Mouse (Mus musculus): ENCODE results near the gene Tmem110. TPM values are rescaled to one million over a fixed set of nuclear protein-coding genes. Genes with fewer than 3 reads are reported as not detected.

The Tmem110 gene
- polyA plus RNA-seq, 1 experiment from 2014 or later = 19.6 TPM

GRCm38 (mm10) chr14:30875130-30875865 is 49.9 kb downstream of the Tmem110 start:
- Histone ChIP-seq H3K4me3 (ENCODE audit: low read length) (no peak overlapping the region), H3K4me2 (ENCODE audit: low read length) (no peak overlapping the region), H3K4me1 (ENCODE audit: control insufficient read depth, insufficient read depth, low read depth, low read length) (no peaks in the 10 kb centered on the region), H3K9ac (ENCODE audit: low read depth, low read length) (no peak overlapping the region), H3K27me3 (replicated peaks; ENCODE audit: control insufficient read depth, insufficient read depth, low read length) (no peaks in the 10 kb centered on the region), H3K27ac (ENCODE audit: low read depth, low read length) (no peak overlapping the region), H3K9me3 (ENCODE audit: control insufficient read depth, low read length) (no peaks in the 10 kb centered on the region), H3K36me3 (ENCODE audit: control insufficient read depth, insufficient read depth, low read length) (peaks cover 7% of the 10 kb centered on the region; the same call in 1 of the 2 replicates)
- no peak for ATAC-seq
- WGBS = 88% methylated on average over 12 of the region's 12 CpGs

DNA sequence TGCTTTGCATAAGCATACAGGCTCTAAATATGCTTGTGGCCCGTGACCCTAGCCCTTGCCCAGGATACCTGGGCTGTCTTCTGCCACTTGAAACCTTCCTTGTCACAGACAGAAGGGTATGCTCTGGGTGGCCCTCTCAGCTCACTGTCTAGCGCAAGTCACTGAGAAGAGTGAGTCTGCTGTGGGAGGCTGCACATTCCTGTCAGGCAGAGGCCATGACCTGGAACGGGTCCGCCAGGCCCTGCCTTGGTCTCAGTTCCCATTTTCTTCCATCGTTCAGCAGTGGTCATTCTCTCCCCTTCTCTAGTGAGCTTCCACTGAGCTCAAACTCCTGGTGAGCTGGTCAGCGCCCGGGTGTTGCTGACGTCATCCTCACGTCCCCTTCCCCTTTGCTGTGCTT is 50.6 kb downstream of the Tmem110 start:
- Histone ChIP-seq H3K4me3 (ENCODE audit: low read length) (no peak overlapping the region), H3K4me2 (ENCODE audit: low read length) (no peak overlapping the region), H3K27me3 (replicated peaks; ENCODE audit: control insufficient read depth, insufficient read depth, low read length) (no peaks in the 10 kb centered on the region), H3K9ac (ENCODE audit: low read depth, low read length) (no peak overlapping the region), H3K9me3 (ENCODE audit: control insufficient read depth, low read length) (no peaks in the 10 kb centered on the region), H3K36me3 (ENCODE audit: control insufficient read depth, insufficient read depth, low read length) (peaks cover 7% of the 10 kb centered on the region; the same call in 1 of the 2 replicates), H3K4me1 (ENCODE audit: control insufficient read depth, insufficient read depth, low read depth, low read length) (no peaks in the 10 kb centered on the region), H3K27ac (ENCODE audit: low read depth, low read length) (no peak overlapping the region)
- WGBS = 86% methylated on average over 9 of the region's 9 CpGs
- ATAC-seq = no peak

DNA sequence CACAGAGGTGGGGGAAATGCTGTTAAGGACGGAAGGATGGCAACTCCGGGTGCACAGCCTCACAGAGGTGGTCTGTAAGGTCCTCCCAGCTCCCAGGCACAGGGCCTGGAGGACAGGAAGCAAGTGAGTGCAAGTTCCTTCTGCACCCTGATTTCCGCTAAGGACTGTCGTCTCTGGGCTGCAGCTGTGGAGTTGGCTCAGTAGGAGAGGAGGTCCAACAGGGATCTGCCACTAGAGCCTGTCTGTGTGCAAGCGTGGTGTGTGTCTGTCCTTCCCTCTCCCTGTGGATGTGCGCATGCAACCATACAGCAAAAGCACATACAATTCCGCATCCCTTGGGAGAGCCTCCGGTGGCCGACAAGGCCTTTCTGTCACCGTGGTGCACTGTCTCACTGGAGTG is 51.1 kb downstream of the Tmem110 start:
- H3K9me3 ChIP-seq (ENCODE audit: control insufficient read depth, low read length) = no peaks in the 10 kb centered on the region
- peaks cover 7% of the 10 kb centered on the region; the same call in 1 of the 2 replicates for H3K36me3 ChIP-seq (ENCODE audit: control insufficient read depth, insufficient read depth, low read length)
- H3K9ac ChIP-seq (ENCODE audit: low read depth, low read length) = no peak overlapping the region
- no peaks in the 10 kb centered on the region for H3K27me3 ChIP-seq (replicated peaks; ENCODE audit: control insufficient read depth, insufficient read depth, low read length)
- 84% methylated on average over 10 of the region's 10 CpGs for WGBS
- no peaks in the 10 kb centered on the region for H3K4me1 ChIP-seq (ENCODE audit: control insufficient read depth, insufficient read depth, low read depth, low read length)
- no peak overlapping the region for H3K4me2 ChIP-seq (ENCODE audit: low read length)
- H3K27ac ChIP-seq (ENCODE audit: low read depth, low read length) = no peak overlapping the region
- no peak for ATAC-seq
- no peak overlapping the region for H3K4me3 ChIP-seq (ENCODE audit: low read length)

- 97% methylated on average over 3 of the region's 3 CpGs for WGBS
- Histone ChIP-seq H3K27ac (ENCODE audit: low read depth, low read length) (no peak overlapping the region), H3K4me1 (ENCODE audit: control insufficient read depth, insufficient read depth, low read depth, low read length) (no peaks in the 10 kb centered on the region), H3K4me2 (ENCODE audit: low read length) (no peak overlapping the region), H3K4me3 (ENCODE audit: low read length) (no peak overlapping the region), H3K9me3 (ENCODE audit: control insufficient read depth, low read length) (no peaks in the 10 kb centered on the region), H3K36me3 (ENCODE audit: control insufficient read depth, insufficient read depth, low read length) (peaks cover 4% of the 10 kb centered on the region; the same call in 1 of the 2 replicates), H3K9ac (ENCODE audit: low read depth, low read length) (no peak overlapping the region), H3K27me3 (replicated peaks; ENCODE audit: control insufficient read depth, insufficient read depth, low read length) (no peaks in the 10 kb centered on the region)
- ATAC-seq = no peak
These were observed 52.4 kb downstream of the Tmem110 start for GRCm38 (mm10) chr14:30877827-30878226.

DNA sequence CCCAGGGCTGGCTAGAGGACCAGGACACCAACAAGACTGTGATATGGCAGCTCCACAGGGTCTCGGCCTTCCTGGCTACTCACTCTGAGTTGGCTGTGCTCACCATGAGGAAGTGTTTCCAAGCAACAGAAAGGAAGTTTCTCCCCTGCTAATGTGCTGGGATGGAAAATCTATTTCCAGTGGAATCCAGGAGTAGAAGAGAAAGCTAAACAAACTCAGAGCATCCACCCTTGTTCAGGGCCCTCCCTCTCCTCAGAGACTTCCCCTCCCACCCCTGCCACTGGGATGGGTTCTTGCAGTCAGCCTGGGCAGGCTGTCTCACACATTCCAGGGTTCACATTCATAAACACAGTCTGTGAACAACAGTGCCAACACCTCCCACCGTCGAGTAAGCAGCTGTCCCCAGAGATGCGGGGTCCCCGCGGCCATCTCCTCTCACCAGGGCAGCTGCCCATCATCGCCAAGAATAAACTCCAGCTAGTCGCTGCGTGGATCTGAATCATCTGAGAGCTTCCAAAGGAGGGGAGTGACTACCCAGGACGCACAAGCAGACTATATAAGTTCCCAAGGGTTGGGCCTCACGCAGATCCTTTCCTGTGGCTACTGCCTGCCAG is 53.7 kb downstream of the Tmem110 start, which contains the start of gene Mustn1:
TSS of gene Mustn1 (plus strand) at position 243 of the 614 bp plus-strand sequence.
- no peaks in the 10 kb centered on the region; the same call in 1 of the 2 replicates for H3K36me3 ChIP-seq (ENCODE audit: control insufficient read depth, insufficient read depth, low read length)

DNA sequence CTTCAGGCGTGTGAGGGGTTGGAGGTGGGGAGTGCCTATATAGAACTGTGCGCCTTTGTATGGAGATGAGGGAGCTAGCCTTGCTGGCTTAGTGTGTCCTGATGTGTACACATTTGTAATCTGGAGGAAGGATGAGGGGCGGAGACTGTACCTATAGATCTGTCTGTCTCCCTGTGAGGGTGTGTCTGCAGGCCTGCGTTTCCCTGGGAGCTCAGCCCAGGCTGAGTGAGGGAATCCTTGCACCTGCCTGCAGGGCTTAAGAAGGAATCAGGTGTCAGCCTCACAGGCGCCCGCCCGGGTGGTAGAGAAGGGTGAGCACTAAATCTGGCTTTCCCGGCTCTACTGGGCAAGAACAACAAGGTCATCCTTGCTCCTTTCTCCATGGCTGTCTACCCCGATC is 54.4 kb downstream of the Tmem110 start:
- H3K9ac ChIP-seq (ENCODE audit: low read depth, low read length) = no peak overlapping the region
- no peak for ATAC-seq
- no peaks in the 10 kb centered on the region; the same call in 1 of the 2 replicates for H3K36me3 ChIP-seq (ENCODE audit: control insufficient read depth, insufficient read depth, low read length)
- WGBS = 64% methylated on average over 9 of the region's 9 CpGs
- no peaks in the 10 kb centered on the region for H3K27me3 ChIP-seq (replicated peaks; ENCODE audit: control insufficient read depth, insufficient read depth, low read length)
- no peaks in the 10 kb centered on the region for H3K9me3 ChIP-seq (ENCODE audit: control insufficient read depth, low read length)
- H3K4me1 ChIP-seq (ENCODE audit: control insufficient read depth, insufficient read depth, low read depth, low read length) = no peaks in the 10 kb centered on the region
- H3K4me3 ChIP-seq (ENCODE audit: low read length) = no peak overlapping the region
- no peak overlapping the region for H3K4me2 ChIP-seq (ENCODE audit: low read length)
- H3K27ac ChIP-seq (ENCODE audit: low read depth, low read length) = no peak overlapping the region

More for the DNA sequence above, 53.7 kb downstream of the Tmem110 start, which contains the start of gene Mustn1:
- Histone ChIP-seq H3K4me2 (ENCODE audit: low read length) (no peak within 1 kb of the TSS), H3K4me1 (ENCODE audit: control insufficient read depth, insufficient read depth, low read depth, low read length) (no peaks in the 10 kb centered on the region), H3K4me3 (ENCODE audit: low read length) (no peak within 1 kb of the TSS), H3K9ac (ENCODE audit: low read depth, low read length) (no peak within 1 kb of the TSS), H3K27me3 (replicated peaks; ENCODE audit: control insufficient read depth, insufficient read depth, low read length) (no peaks in the 10 kb centered on the region), H3K27ac (ENCODE audit: low read depth, low read length) (no peak within 1 kb of the TSS), H3K9me3 (ENCODE audit: control insufficient read depth, low read length) (no peaks in the 10 kb centered on the region)
- WGBS = 57% methylated on average over 11 of the region's 11 CpGs
- 0 out of 2 replicates have a peak, but pooled peaks have one; percentile 11 for ATAC-seq

- no peak overlapping the region for H3K4me3 ChIP-seq (ENCODE audit: low read length)
- no peaks in the 10 kb centered on the region for H3K9me3 ChIP-seq (ENCODE audit: control insufficient read depth, low read length)
- no peak overlapping the region for H3K27ac ChIP-seq (ENCODE audit: low read depth, low read length)
- WGBS = 77% methylated on average over 8 of the region's 8 CpGs
- H3K36me3 ChIP-seq (ENCODE audit: control insufficient read depth, insufficient read depth, low read length) = no peaks in the 10 kb centered on the region; the same call in 1 of the 2 replicates
- no peak for ATAC-seq
- H3K4me1 ChIP-seq (ENCODE audit: control insufficient read depth, insufficient read depth, low read depth, low read length) = no peaks in the 10 kb centered on the region
- no peak overlapping the region for H3K9ac ChIP-seq (ENCODE audit: low read depth, low read length)
- no peak overlapping the region for H3K4me2 ChIP-seq (ENCODE audit: low read length)
- no peaks in the 10 kb centered on the region for H3K27me3 ChIP-seq (replicated peaks; ENCODE audit: control insufficient read depth, insufficient read depth, low read length)
These were observed 54.9 kb downstream of the Tmem110 start for GRCm38 (mm10) chr14:30880251-30880650.

- no peak overlapping the region for H3K9ac ChIP-seq (ENCODE audit: low read depth, low read length)
- no peaks in the 10 kb centered on the region for H3K9me3 ChIP-seq (ENCODE audit: control insufficient read depth, low read length)
- no peak overlapping the region for H3K27ac ChIP-seq (ENCODE audit: low read depth, low read length)
- no peaks in the 10 kb centered on the region for H3K4me1 ChIP-seq (ENCODE audit: control insufficient read depth, insufficient read depth, low read depth, low read length)
- WGBS = 87% methylated on average over 17 of the region's 17 CpGs
- H3K4me3 ChIP-seq (ENCODE audit: low read length) = no peak overlapping the region
- H3K27me3 ChIP-seq (replicated peaks; ENCODE audit: control insufficient read depth, insufficient read depth, low read length) = no peaks in the 10 kb centered on the region
- H3K4me2 ChIP-seq (ENCODE audit: low read length) = no peak overlapping the region
- no peaks in the 10 kb centered on the region; the same call in 1 of the 2 replicates for H3K36me3 ChIP-seq (ENCODE audit: control insufficient read depth, insufficient read depth, low read length)
- no peak for ATAC-seq
These were observed 55.7 kb downstream of the Tmem110 start for GRCm38 (mm10) chr14:30880811-30881717.
